Mouse (Mus musculus) G1E-ER4 (cell line): ENCODE results near the gene Lypd5. TPM values are rescaled to one million over a fixed set of nuclear protein-coding genes. Genes with fewer than 3 reads are reported as not detected.

ENCODE experiments used
- GATA1 ChIP-seq: IDR thresholded peaks from one replicate; pipeline ENCODE4 v1.8.0; 2012; ENCODE audit warnings: low read length, inconsistent platforms
- polyA plus RNA-seq: library from polyadenylated mRNA; stranded (reverse); fragments of >175 nt; gene quantifications from 2 replicates; pipeline ENCODE4 v1.2.3, GENCODE M21; 2012

The Lypd5 gene
- polyA plus RNA-seq, 1 experiment, result not detected

- peak; percentile 71 for TF ChIP-seq GATA1
Measured at GRCm38 (mm10) chr7:24371012-24371808, 22.2 kb downstream of the Lypd5 start.

- no peak for TF ChIP-seq GATA1
Measured at GRCm38 (mm10) chr7:24371809-24372145, 22.8 kb downstream of the Lypd5 start.

- TF ChIP-seq GATA1, result no peak
Measured at GRCm38 (mm10) chr7:24372300-24372699, 23.3 kb downstream of the Lypd5 start.

- no peak for TF ChIP-seq GATA1
Measured at GRCm38 (mm10) chr7:24372786-24373185, 23.8 kb downstream of the Lypd5 start.

- no peak for TF ChIP-seq GATA1
Measured at GRCm38 (mm10) chr7:24373538-24374379, 24.8 kb downstream of the Lypd5 start.

- TF ChIP-seq GATA1, result no peak
Measured at GRCm38 (mm10) chr7:24376456-24376855, 27.5 kb downstream of the Lypd5 start.

GRCm38 (mm10) chr7:24377091-24377865 is 28.3 kb downstream of the Lypd5 start:
- peak; percentile 89 for TF ChIP-seq GATA1

GRCm38 (mm10) chr7:24378049-24378701 is 29.2 kb downstream of the Lypd5 start:
- no peak for TF ChIP-seq GATA1

GRCm38 (mm10) chr7:24379934-24380333 is 30.9 kb downstream of the Lypd5 start:
- no peak for TF ChIP-seq GATA1

GRCm38 (mm10) chr7:24380370-24380769 is 31.4 kb downstream of the Lypd5 start:
- no peak for TF ChIP-seq GATA1

- no peak for TF ChIP-seq GATA1
Measured at GRCm38 (mm10) chr7:24382730-24383372, 33.9 kb downstream of the Lypd5 start.

GRCm38 (mm10) chr7:24384070-24384469 is 35.1 kb downstream of the Lypd5 start:
- no peak for TF ChIP-seq GATA1

GRCm38 (mm10) chr7:24384827-24385226 is 35.8 kb downstream of the Lypd5 start:
- TF ChIP-seq GATA1, result no peak

- TF ChIP-seq GATA1, result no peak
Measured at GRCm38 (mm10) chr7:24387059-24387556, 38.1 kb downstream of the Lypd5 start.
